Mouse (Mus musculus): Measurements from ENCODE around the gene Upf3a. TPM values are rescaled to one million over a fixed set of nuclear protein-coding genes. Genes with fewer than 3 reads are reported as not detected.

Gene Upf3a
- polyA plus RNA-seq (2012; rRNA removed; ENCODE audit: low replicate concordance): 7.3 and 8.0 TPM in 2 replicates

DNA sequence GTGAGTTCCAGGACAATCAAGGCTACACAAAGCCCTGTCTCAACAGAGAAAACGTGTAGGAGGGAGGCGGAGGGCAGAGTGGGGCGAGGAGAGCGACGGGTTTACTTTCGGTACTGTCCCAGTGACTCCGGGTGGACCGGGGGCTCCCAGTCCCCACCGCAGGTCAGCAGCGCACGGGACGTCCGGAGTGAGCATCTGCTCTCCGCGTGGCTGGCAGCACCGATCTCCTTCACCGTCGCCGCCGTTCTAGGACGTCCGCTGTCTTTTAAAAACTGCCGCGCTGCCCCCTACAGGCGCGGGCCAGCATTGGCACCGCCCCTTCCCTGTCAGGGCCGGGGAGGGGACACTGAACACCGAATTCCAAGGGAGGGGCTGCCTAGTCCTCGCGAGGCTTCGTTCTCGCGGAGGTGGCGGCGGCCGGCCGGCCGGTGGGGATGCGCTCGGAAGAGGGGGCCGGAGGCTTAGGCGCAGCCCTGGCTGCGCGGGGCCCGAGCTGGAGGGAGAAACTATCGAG, at the start of gene Upf3a:
Gene Upf3a, plus strand, starts transcription at position 366 of the 514 bp plus-strand sequence.

GRCm38 (mm10) chr8:13756982-13757804, 28.2 kb upstream of the Upf3a start, which contains the start of gene Cdc16:
TSS of gene Cdc16 (plus strand) at chr8:13757676.

GRCm38 (mm10) chr8:13838289-13838688, 52.9 kb downstream of the Upf3a start, which contains the start of gene AF366264:
TSS of gene AF366264 (minus strand) at chr8:13838389.

Other genes with a start within 250 kb of the Upf3a start
- 0.13 TPM in 1 of 2 replicates, not detected in the other for gene 1700029H14Rik, start 223.2 kb upstream of the Upf3a start, polyA plus RNA-seq (2012; rRNA removed; ENCODE audit: low replicate concordance)
- 72.2 and 87.2 TPM in 2 replicates for gene Rasa3, start 108.0 kb upstream of the Upf3a start, polyA plus RNA-seq (2012; rRNA removed; ENCODE audit: low replicate concordance)
- gene Cfap97d2, start 79.7 kb upstream of the Upf3a start, polyA plus RNA-seq (2012; rRNA removed; ENCODE audit: low replicate concordance): not detected in 2 replicates
- gene Cdc16, start 27.9 kb upstream of the Upf3a start, polyA plus RNA-seq (2012; rRNA removed; ENCODE audit: low replicate concordance): 35.8 and 46.5 TPM in 2 replicates
- gene AF366264, start 52.8 kb downstream of the Upf3a start, polyA plus RNA-seq (2012; rRNA removed; ENCODE audit: low replicate concordance): not detected in 2 replicates
- 11.4 and 12.3 TPM in 2 replicates for gene Champ1, start 84.0 kb downstream of the Upf3a start, polyA plus RNA-seq (2012; rRNA removed; ENCODE audit: low replicate concordance)
- 8.0 and 12.2 TPM in 2 replicates for gene Coprs, start 104.7 kb downstream of the Upf3a start, polyA plus RNA-seq (2012; rRNA removed; ENCODE audit: low replicate concordance)

All from mammary gland, adult 2 months (tissue).